Mouse (Mus musculus) Patski (cell line): ENCODE results near the gene Gorasp2. TPM values are rescaled to one million over a fixed set of nuclear protein-coding genes. Genes with fewer than 3 reads are reported as not detected.

Source experiments
- ATAC-seq: fragments of 100-300 bp; one replicate; pipeline ENCODE4 v1.8.0; 2021
- CTCF ChIA-PET: fragments of 350-600 bp; sonication (Branson Sonifier 250); formaldehyde crosslinking; loops from one replicate; lab custom pipeline; 2022; ENCODE audit warnings: inconsistent platforms; lab: Charles Lee
- POLR2A ChIA-PET: fragments of 350-600 bp; sonication (Branson Sonifier 250); formaldehyde crosslinking; loops from one replicate; lab custom pipeline; 2022; ENCODE audit warnings: antibody characterized with exemption, inconsistent platforms; lab: Charles Lee
- DNase-seq: peaks from one replicate; pipeline ENCODE4 v3.0.0-alpha.2; 2011; ENCODE audit warnings: low read depth, low spot score
- H3K27me3 ChIP-seq: fragments of 371-371 bp; one replicate; pipeline ENCODE4 v1.5.1; 2021
- CTCF ChIP-seq: fragments of 100-300 bp; IDR thresholded peaks from one replicate; pipeline ENCODE4 v1.5.1; 2021
- in situ Hi-C: fragments of 300-500 bp; cut with MboI; formaldehyde crosslinking; loops from 3 replicates; pipeline ENCODE4 v1.11.1; 2018; ENCODE audit warnings: low pct_unique_long_range_greater_than_20kb, mixed read lengths
- polyA plus RNA-seq: library from polyadenylated mRNA; unstranded; gene quantifications from one replicate; pipeline ENCODE4 v1.2.3, GENCODE M21; 2021

Gorasp2 gene
- polyA plus RNA-seq, 1 experiment from 2014 or later, result 121 TPM

- no peaks in the 10 kb centered on the region for H3K27me3 ChIP-seq
- POLR2A ChIA-PET, result no interaction called here
- CTCF ChIA-PET, result no interaction called here
- no peak for DNase-seq
- in situ Hi-C loops, result no loop called here
- ATAC-seq, result no peak
- TF ChIP-seq CTCF, result no peak
These were observed 20.9 kb downstream of the Gorasp2 start for GRCm38 (mm10) chr2:70682324-70682723.

- ChIA-PET POLR2A (no interaction called here), CTCF (interaction anchor here (1.2 kb wide), 1 partner anchor 398 kb away, joined by 3 read pairs; no protein-coding TSS in a partner anchor)
- ATAC-seq (no peak), DNase-seq (no peak)
- in situ Hi-C loops, result no loop called here
- no peak for TF ChIP-seq CTCF
- H3K27me3 ChIP-seq, result no peaks in the 10 kb centered on the region
These were observed 27.2 kb downstream of the Gorasp2 start for GRCm38 (mm10) chr2:70688454-70689078.

- POLR2A ChIA-PET, result no interaction called here
- no peaks in the 10 kb centered on the region for H3K27me3 ChIP-seq
- no peak for ATAC-seq
- CTCF ChIA-PET, result no interaction called here
- DNase-seq, result no peak
- in situ Hi-C loops, result no loop called here
- TF ChIP-seq CTCF, result no peak
These were observed 28.8 kb downstream of the Gorasp2 start for GRCm38 (mm10) chr2:70690195-70690594.

- H3K27me3 ChIP-seq, result no peaks in the 10 kb centered on the region
- no peak for TF ChIP-seq CTCF
- DNase-seq (no peak), ATAC-seq (no peak)
- ChIA-PET CTCF (interaction anchor here (1.2 kb wide), 1 partner anchor 15 kb away, joined by 4 read pairs; no protein-coding TSS in a partner anchor), POLR2A (interaction anchor here (0.6 kb wide), 1 partner anchor 25 kb away, joined by 3 read pairs; no protein-coding TSS in a partner anchor)
- in situ Hi-C loops, result no loop called here
These were observed 34.3 kb downstream of the Gorasp2 start for GRCm38 (mm10) chr2:70695712-70696111.

- no peak for ATAC-seq
- DNase-seq, result no peak
- POLR2A ChIA-PET, result no interaction called here
These were observed 39.5 kb downstream of the Gorasp2 start for GRCm38 (mm10) chr2:70700851-70701250.

GRCm38 (mm10) chr2:70701571-70701970 is 40.2 kb downstream of the Gorasp2 start:
- TF ChIP-seq CTCF, result no peak
- no peaks in the 10 kb centered on the region for H3K27me3 ChIP-seq
- no peak for DNase-seq
- in situ Hi-C loops, result no loop called here
- ChIA-PET CTCF (no interaction called here), POLR2A (no interaction called here)
- no peak for ATAC-seq

More at GRCm38 (mm10) chr2:70700851-70701250, 39.5 kb downstream of the Gorasp2 start:
- in situ Hi-C loops, result no loop called here
- H3K27me3 ChIP-seq, result no peaks in the 10 kb centered on the region
- no peak for TF ChIP-seq CTCF
- CTCF ChIA-PET, result no interaction called here

GRCm38 (mm10) chr2:70702403-70702802 is 41.0 kb downstream of the Gorasp2 start:
- no peak for TF ChIP-seq CTCF
- DNase-seq, result no peak
- H3K27me3 ChIP-seq, result no peaks in the 10 kb centered on the region
- ATAC-seq, result no peak
- in situ Hi-C loops, result no loop called here
- ChIA-PET POLR2A (no interaction called here), CTCF (no interaction called here)

- no peaks in the 10 kb centered on the region for H3K27me3 ChIP-seq
- ChIA-PET CTCF (interaction anchor here (0.9 to 1.7 kb wide), 2 partner anchors 10 to 20 kb away, joined by 3 to 8 read pairs; no protein-coding TSS in a partner anchor), POLR2A (no interaction called here)
- no peak for TF ChIP-seq CTCF
- in situ Hi-C loops, result no loop called here
- no peak for ATAC-seq
- DNase-seq, result no peak
These were observed 47.8 kb downstream of the Gorasp2 start for GRCm38 (mm10) chr2:70708986-70709730.

GRCm38 (mm10) chr2:70710236-70710635 is 48.9 kb downstream of the Gorasp2 start:
- no peaks in the 10 kb centered on the region for H3K27me3 ChIP-seq
- POLR2A ChIA-PET, result interaction anchor here (0.5 kb wide), 1 partner anchor 718 kb away, joined by 4 read pairs; no protein-coding TSS in a partner anchor
- DNase-seq (no peak), ATAC-seq (no peak)
- in situ Hi-C loops, result loop anchor here (10.0 kb wide), 1 partner anchor 335 kb away; no protein-coding TSS in a partner anchor
- CTCF ChIA-PET, result no interaction called here
- TF ChIP-seq CTCF, result no peak

- POLR2A ChIA-PET, result interaction anchor here (0.5 kb wide), 1 partner anchor 350 kb away, joined by 3 read pairs; no protein-coding TSS in a partner anchor
- in situ Hi-C loops, result loop anchor here (10.0 kb wide), 1 partner anchor 334 kb away; no protein-coding TSS in a partner anchor
These were observed 49.5 kb downstream of the Gorasp2 start for GRCm38 (mm10) chr2:70710878-70711277.

More at GRCm38 (mm10) chr2:70710878-70711277, 49.5 kb downstream of the Gorasp2 start:
- no peak for TF ChIP-seq CTCF
- DNase-seq, result no peak
- CTCF ChIA-PET, result no interaction called here
- ATAC-seq, result no peak
- no peaks in the 10 kb centered on the region for H3K27me3 ChIP-seq
